In the genomic region with DNA sequence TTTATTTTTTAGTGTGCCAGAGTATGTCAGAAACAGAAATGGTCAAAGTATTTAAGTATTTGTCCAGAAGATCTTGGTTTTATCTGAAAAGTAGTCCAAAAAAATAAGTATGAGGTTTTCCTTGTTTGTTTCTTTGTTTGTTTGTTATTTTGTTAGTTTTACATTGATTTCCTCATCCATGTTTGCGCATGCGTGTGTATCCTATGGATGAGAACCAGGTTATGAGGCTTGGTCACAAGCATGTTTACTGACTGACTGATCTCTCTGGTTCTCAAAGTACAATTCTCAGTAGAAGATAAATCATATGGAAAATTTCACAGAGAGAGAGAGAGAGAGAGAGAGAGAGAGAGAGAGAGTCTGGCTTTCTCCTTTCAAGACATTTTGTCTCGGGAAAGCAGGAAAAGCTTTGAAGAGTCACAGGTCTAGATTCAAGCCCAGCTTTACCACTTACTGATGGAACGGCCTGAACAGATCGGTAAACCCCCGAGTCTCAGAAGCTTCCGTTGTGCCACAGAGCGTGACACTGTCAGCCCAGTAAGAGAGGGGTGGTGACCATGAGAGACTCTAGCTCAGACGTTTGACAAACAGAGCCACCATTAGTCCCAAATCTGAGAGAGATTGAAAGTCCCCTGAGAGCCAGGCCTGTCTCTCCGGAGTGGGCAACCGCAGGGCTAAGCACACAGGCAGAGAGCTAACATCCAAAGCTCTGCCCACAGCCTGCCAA, we compare ENCODE assay signal across 26 mouse cellular contexts.
DNase-seq lines count a peak whose midpoint lies in the region; ATAC-seq lines count a peak whose summit lies in the region.
"Had no signal": no experiment of that assay in that cellular context is flagged by ENCODE, and none has a peak within 500 bp of the region (broad histone marks: within the 10 kb centered on the region; RNA-seq: fewer than 3 reads in every experiment).

No protein-coding gene starts in this region.

- H3K4me2 ChIP-seq in forebrain, embryonic 14.5 days (ENCODE audit: low read length): no peak overlapping the region
- peak overlapping the region; percentile 18; the same call in 1 of the 2 replicates for H3K4me2 ChIP-seq in limb, embryonic 11.5 days (ENCODE audit: low read depth, severe bottlenecking)
- H3K4me2 ChIP-seq: liver, embryonic 12.5 days; neural tube, embryonic 15.5 days had no signal

- no peaks in the 10 kb centered on the region for H3K9me3 ChIP-seq in forebrain, embryonic 10.5 days
- no peaks in the 10 kb centered on the region for H3K9me3 ChIP-seq in forebrain, embryonic 14.5 days (replicated peaks; ENCODE audit: control insufficient read depth, low read length)
- no peaks in the 10 kb centered on the region for H3K9me3 ChIP-seq in limb, embryonic 11.5 days (ENCODE audit: control insufficient read depth, low read length)
- H3K9me3 ChIP-seq: heart, embryonic 15.5 days; kidney, embryonic 15.5 days; liver, embryonic 12.5 days; midbrain, embryonic 12.5 days; neural tube, embryonic 15.5 days had no signal

- H3K4me1 ChIP-seq in forebrain, embryonic 10.5 days: peaks cover 94% of the 10 kb centered on the region
- H3K4me1 ChIP-seq in forebrain, embryonic 14.5 days (ENCODE audit: control insufficient read depth, insufficient read depth, low read length): peaks cover 31% of the 10 kb centered on the region
- H3K4me1 ChIP-seq in limb, embryonic 11.5 days (ENCODE audit: control insufficient read depth, insufficient read depth, low read length): peaks cover 79% of the 10 kb centered on the region

- WGBS in forebrain, embryonic 10.5 days: 71% methylated on average over 11 of the region's 11 CpGs
- 76% methylated on average over 11 of the region's 11 CpGs for WGBS in forebrain, embryonic 14.5 days
- 60% methylated on average over 11 of the region's 11 CpGs for WGBS in limb, embryonic 11.5 days

- no peak for ATAC-seq in forebrain, embryonic 14.5 days
- no peak for ATAC-seq in limb, embryonic 11.5 days (ENCODE audit: insufficient number of reproducible peaks, low FRiP score, low TSS enrichment, low read depth)
- ATAC-seq: CD4-positive, CD25-positive, alpha-beta regulatory T cell, adult 4 months; forebrain, postnatal 0 days; liver, embryonic 12.5 days had no signal

- H3K27ac ChIP-seq in forebrain, embryonic 10.5 days: peak overlapping the region; percentile 74
- no peak overlapping the region for H3K27ac ChIP-seq in forebrain, embryonic 14.5 days (ENCODE audit: low read depth, low read length)
- peak overlapping the region; percentile 77; the same call in 1 of the 2 replicates for H3K27ac ChIP-seq in limb, embryonic 11.5 days (replicated peaks; ENCODE audit: low read depth, low read length)
- H3K27ac ChIP-seq: heart, adult 2 months; heart, embryonic 15.5 days; left cerebral cortex, adult 2 months; liver, embryonic 12.5 days; midbrain, embryonic 12.5 days; neural tube, embryonic 15.5 days had no signal

- H3K36me3 ChIP-seq in forebrain, embryonic 10.5 days (replicated peaks): peaks cover 5% of the 10 kb centered on the region; the same call in 1 of the 2 replicates
- no peaks in the 10 kb centered on the region for H3K36me3 ChIP-seq in forebrain, embryonic 14.5 days (ENCODE audit: control insufficient read depth, insufficient read depth, low read length)
- no peaks in the 10 kb centered on the region for H3K36me3 ChIP-seq in limb, embryonic 11.5 days (ENCODE audit: control insufficient read depth, insufficient read depth, low read length)
- H3K36me3 ChIP-seq: heart, embryonic 15.5 days; kidney, embryonic 15.5 days; liver, embryonic 12.5 days; midbrain, embryonic 12.5 days; neural tube, embryonic 15.5 days had no signal

- H3K4me3 ChIP-seq in forebrain, embryonic 10.5 days: no peak overlapping the region
- no peak overlapping the region for H3K4me3 ChIP-seq in forebrain, embryonic 14.5 days (ENCODE audit: low read depth, low read length)
- H3K4me3 ChIP-seq in limb, embryonic 11.5 days (ENCODE audit: low read depth, low read length): no peak overlapping the region
- H3K4me3 ChIP-seq: heart, adult 2 months; heart, embryonic 15.5 days; kidney, embryonic 15.5 days; left cerebral cortex, adult 2 months; liver, embryonic 12.5 days; midbrain, embryonic 12.5 days; neural tube, embryonic 15.5 days had no signal

- peaks cover 99% of the 10 kb centered on the region for H3K27me3 ChIP-seq in forebrain, embryonic 10.5 days (ENCODE audit: poor library complexity, severe bottlenecking)
- H3K27me3 ChIP-seq in forebrain, embryonic 14.5 days (replicated peaks; ENCODE audit: control insufficient read depth, insufficient read depth, low read length): no peaks in the 10 kb centered on the region
- H3K27me3 ChIP-seq in limb, embryonic 11.5 days (ENCODE audit: control insufficient read depth, insufficient read depth, low read length): no peaks in the 10 kb centered on the region
- H3K27me3 ChIP-seq: kidney, embryonic 15.5 days; neural tube, embryonic 15.5 days had no signal

- no peak overlapping the region for H3K9ac ChIP-seq in forebrain, embryonic 14.5 days (ENCODE audit: low read length)
- no peak overlapping the region for H3K9ac ChIP-seq in limb, embryonic 11.5 days (ENCODE audit: low read length)
- H3K9ac ChIP-seq: forebrain, postnatal 0 days; heart, embryonic 15.5 days; kidney, embryonic 15.5 days; liver, embryonic 12.5 days; midbrain, embryonic 12.5 days; neural tube, embryonic 15.5 days had no signal

- DNase-seq in forebrain, embryonic 10.5 days (ENCODE audit: extremely low spot score, low spot score): no peak
- no peak for DNase-seq in forebrain, embryonic 14.5 days (ENCODE audit: low spot score)
- DNase-seq in spleen, postnatal 36 days (ENCODE audit: low spot score in 2 of 2): peak; percentile 10 to 12
- no peak for DNase-seq in spleen, postnatal 14 days (ENCODE audit: low spot score in 2 of 2)
- DNase-seq in limb, embryonic 11.5 days (ENCODE audit: low spot score): no peak
- DNase-seq in spleen, postnatal 4 days (ENCODE audit: low spot score in 2 of 2): no peak
- no peak for DNase-seq in kidney, postnatal 4 days
- DNase-seq: adrenal gland, postnatal 25 days; cerebellum, adult 8-10 months; forebrain, postnatal 0 days; gastrocnemius, postnatal 14 days; heart, adult 2 months; heart, postnatal 4 days; kidney, adult 11 months; layer of hippocampus, adult 9-11 months; left cerebral cortex, postnatal 4 days; lung, adult 18-20 months; lung, postnatal 10 days; right cerebral cortex, adult 18-20 months had no signal

Comparison
In these comparisons a context has a peak if more than half of its experiments do, and no peak if none do; other contexts are left out.
1. DNase-seq: peak in spleen, postnatal 36 days (2 of 2); none in forebrain, embryonic 10.5 days (single experiment), forebrain, embryonic 14.5 days (single experiment), spleen, postnatal 14 days (0 of 2), limb, embryonic 11.5 days (single experiment), spleen, postnatal 4 days (0 of 2) and kidney, postnatal 4 days (0 of 2).